Mouse (Mus musculus) monocyte, adult 5-6 weeks (primary cell): ENCODE data around the gene Wwox. TPM values are rescaled to one million over a fixed set of nuclear protein-coding genes. Genes with fewer than 3 reads are reported as not detected.
A peak's percentile ranks its signal among the peaks of the same experiment; 100 is the strongest.

Experiments
- ATAC-seq: fragments of 153-309, 156-312 bp; replicated peaks from 2 replicates; pipeline ENCODE4 v1.8.0; 2017; ENCODE audit warnings: mild to moderate bottlenecking; ENCODE audit not compliant: low TSS enrichment, insufficient number of reproducible peaks, severe bottlenecking, poor library complexity, low FRiP score
- total RNA-seq: library from RNA; stranded (forward); fragments of 200-1000, 200-491, 200-594 nt; gene quantifications from 3 replicates; pipeline ENCODE4 v1.2.3, GENCODE M21; 2017

Gene Wwox
- total RNA-seq, 1 experiment from 2014 or later = 4.3 TPM

- no peak for ATAC-seq
Observed at GRCm38 (mm10) chr8:114768536-114768935, 329.1 kb downstream of the Wwox start.

DNA sequence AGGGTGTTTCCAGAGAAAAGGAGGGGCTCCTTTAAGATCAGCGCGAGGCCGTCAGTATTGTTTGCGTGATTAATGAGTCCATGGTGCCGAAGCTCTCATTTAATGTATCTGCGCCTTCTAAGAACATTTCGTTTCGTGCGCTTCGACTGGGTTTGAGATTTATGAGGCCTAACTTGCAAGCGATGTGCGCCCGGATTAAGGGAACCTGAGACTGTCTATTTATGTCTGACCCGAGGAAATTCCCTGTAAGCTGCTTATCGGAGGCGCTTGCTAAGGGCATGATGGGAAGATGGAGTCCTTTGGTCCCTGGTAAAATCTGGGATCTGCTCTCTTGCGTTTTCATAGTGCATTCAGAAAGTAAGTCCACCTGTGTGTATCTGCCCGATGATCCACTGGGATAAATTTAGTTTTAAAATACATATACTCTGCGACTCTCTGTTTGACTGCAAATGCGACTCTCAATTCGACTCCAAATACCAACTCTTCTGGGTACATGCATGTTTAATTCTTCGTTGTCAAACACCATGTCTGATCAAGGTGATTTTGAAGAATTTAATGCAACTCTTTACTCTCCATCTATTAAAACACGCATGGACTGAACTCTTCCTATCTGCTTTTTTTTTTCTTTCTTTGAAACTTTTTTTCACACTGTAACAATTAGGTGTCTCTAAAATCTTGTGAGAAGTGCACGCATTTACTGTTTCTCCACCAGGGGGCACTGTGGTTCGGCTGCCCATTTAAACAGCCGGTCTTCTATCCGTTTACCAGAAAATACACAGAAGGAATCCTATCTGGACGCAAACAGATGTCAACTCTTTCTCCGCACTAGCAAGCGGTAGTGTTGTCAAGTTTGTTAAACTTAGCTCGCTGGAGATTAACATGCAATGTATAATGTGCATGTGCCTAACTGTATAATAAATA lies 331.7 kb downstream of the Wwox start:
- ATAC-seq = no peak

DNA sequence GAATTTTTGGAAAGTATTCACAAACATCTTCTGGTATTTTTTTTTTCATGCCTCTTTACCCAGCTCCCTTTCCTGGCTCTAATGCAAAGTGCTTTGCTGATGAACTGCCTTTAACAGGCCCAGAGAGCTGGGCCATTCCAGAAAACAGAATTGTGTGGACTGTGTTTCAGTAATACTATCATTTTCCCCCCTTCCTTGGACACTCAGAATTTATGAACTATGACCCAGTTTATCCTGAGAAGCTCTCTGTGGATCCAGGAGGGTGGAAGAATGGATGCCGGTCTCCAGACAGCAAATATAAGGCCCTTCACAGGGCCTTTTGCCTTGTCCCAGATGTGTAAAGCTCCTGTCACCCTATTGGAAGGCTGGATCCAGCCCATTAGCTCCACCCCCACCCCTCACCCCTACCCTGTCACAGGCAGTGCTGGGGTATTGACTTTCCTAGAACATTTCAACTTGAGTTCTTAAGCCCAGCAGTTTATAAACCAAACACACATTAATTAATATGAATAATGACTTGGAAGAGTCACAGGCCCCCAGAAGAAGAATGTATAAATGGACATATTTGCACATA lies 332.9 kb downstream of the Wwox start:
- ATAC-seq = no peak

- no peak for ATAC-seq
Observed at GRCm38 (mm10) chr8:114773461-114774414, 334.3 kb downstream of the Wwox start.

- ATAC-seq = no peak
Observed at GRCm38 (mm10) chr8:114774415-114774775, 334.9 kb downstream of the Wwox start.

- ATAC-seq = no peak
Observed at GRCm38 (mm10) chr8:114775543-114775942, 336.1 kb downstream of the Wwox start.

DNA sequence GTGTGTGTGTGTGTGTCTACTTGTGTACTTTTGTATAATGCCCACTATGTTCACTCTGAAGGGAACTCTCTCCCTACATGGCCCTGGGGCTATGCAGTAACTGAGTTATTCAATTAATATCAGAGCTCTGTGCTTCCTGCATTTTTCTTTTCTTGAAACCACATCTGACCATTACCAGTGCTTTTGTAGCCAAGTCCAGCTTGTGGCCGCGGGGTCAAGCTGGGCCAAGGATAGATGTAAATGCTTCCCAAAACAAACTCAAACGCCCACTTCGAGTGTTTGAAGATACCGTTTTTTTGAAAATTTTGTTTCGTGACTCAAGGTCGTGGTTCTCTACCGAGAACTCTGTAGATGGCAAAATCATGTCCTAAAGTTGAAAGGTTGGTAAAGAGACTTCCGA lies 337.2 kb downstream of the Wwox start:
- ATAC-seq = no peak

DNA sequence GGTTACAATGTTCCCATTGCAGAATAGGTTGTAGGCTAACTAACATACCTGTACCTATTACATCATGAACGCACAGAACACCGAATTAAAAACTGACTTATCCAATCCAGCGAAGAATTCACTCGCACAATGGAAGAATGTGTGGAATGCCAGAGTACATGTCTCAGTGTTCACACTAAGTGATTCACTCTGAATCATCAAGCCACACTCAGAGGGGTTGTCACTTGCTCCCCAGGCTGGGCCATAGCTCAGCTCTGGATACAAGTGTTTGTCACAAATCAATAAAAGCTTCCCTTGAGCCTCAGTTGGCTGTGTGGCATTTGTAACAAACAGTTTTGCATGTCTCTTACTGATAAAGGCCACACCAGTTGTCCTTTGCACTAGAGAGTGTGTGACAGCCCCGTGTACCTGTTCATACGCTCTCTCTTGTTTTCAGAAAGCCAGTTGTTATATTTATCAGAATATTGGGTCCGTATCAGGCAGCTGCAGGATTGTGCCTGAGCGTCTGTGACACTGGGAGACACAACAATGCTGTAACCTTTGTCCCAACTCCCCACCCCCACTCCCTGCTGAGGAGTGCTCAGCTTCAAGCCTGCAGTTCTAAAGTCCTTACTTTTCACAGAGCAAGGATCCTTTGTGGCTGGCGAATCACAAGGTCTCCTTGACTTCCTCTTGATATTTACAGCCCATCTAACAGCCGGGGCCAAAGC lies 338.0 kb downstream of the Wwox start:
- no peak for ATAC-seq

DNA sequence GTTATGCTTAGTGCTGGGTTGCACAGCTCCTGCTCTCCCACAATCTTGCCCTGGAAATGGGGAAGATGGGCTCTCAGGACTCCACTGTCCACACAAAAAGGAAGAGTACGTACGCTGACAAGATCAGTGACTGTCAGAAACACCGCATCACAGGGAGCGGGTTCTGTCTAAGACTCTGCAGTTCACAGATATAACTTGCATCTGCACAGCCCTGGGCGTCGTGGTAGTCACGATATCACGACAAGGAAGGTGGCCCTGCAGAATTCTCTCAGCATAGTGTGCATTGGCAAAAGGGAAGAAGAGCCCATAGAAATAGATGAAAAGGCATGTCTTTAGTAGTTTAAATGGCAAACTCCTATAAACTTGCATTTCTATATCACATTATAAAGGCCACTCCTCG lies 339.5 kb downstream of the Wwox start:
- ATAC-seq = no peak

DNA sequence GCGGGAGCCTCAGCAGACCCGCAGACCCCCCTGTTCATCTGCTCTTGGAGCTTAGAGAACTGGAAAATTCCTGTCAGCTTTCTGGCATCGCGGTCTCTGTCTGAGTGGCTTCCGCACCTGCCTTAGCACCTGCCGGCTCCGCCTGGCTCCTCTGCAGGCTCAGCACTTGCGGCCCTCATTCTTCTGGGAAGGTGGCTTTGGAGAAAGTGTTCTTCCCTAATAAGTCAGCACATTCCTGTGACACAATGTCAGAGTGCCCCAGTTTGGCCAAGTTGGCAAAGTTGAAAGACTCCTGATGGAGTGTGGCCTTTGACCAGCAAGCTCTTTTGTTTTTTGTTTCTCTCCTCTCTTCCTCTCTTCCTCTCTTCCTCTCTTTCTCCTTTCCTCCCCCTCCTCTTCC lies 343.9 kb downstream of the Wwox start:
- no peak for ATAC-seq

DNA sequence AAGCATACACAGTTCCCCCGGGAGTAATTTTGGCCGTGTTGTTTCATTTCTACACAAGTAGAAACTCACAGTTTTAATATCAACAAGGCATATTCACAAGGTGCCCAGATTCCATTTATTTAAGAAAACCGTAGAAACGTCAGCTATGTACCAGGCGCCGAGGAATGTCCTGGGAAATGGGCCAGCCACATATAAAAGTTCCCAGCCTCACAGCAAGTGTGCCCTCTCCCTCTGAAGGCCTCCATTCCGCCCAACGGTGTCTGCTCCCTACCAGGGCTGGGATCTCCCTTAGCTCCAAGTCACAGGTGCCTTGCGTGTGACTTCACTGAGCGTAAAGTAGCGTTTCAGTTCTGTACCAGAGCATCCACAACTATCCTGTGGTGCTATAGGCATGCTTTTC lies 346.4 kb downstream of the Wwox start:
- ATAC-seq = no peak

GRCm38 (mm10) chr8:114789616-114790015 lies 350.2 kb downstream of the Wwox start:
- no peak for ATAC-seq

DNA sequence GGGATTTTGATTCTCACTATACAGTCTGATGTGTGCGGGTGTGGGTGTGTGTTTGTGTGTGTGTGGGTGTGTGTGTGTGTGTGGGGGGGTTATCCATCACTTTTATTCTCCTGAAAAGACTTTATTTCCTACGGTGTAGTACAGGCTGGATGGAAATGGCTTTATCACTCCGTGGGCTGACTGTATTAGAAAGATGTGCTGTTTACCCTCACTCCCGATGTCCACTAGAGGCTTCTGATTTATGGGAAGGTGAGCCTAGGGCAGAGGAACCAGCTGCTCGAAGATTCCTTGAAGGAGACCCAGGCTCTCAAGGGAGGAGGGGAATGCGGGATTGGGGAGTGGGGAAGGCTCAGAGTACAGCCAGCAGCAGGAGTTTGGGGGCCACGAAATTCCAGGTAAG lies 351.3 kb downstream of the Wwox start:
- no peak for ATAC-seq

- ATAC-seq = no peak
Observed at GRCm38 (mm10) chr8:114793682-114794081, 354.2 kb downstream of the Wwox start.

GRCm38 (mm10) chr8:114801428-114802134 lies 362.1 kb downstream of the Wwox start:
- 0 out of 2 replicates have a peak, but pooled peaks have one; percentile 33 for ATAC-seq

GRCm38 (mm10) chr8:114803113-114803512 lies 363.7 kb downstream of the Wwox start:
- ATAC-seq = peak; percentile 74

GRCm38 (mm10) chr8:114806826-114807420 lies 367.5 kb downstream of the Wwox start:
- ATAC-seq = no peak
